Mouse (Mus musculus): ENCODE data around the gene Mogs.

DNA sequence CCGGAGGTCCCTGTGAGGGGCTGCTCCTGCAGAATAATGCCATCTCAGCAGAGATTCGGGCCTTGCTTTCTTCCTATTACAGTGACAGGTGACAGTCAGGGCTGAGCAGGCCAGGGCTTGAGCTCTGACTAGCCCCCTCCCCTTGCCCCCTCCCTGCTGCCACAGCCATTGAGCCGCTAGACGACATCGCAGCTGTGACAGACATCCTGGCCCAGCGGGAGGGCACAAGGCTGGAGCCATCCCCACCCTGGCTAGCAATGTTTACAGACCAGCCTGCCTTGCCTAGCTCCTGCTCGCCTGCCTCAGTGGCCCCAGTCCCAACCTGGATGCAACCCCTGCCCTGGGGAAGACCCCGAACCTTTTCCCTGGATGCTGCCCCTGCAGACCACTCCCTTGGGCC is 36.4 kb downstream of the Mogs start:
- TF ChIP-seq CTCF (IDR thresholded peaks at IDR 0.05): no peak
- TF ChIP-seq EP300 (IDR thresholded peaks at IDR 0.05): no peak
